Mouse (Mus musculus) stomach, embryonic 16.5 days (tissue): Measurements from ENCODE around the gene Hoxb5. TPM values are rescaled to one million over a fixed set of nuclear protein-coding genes. Genes with fewer than 3 reads are reported as not detected.

Experiments
- ATAC-seq: fragments of 200-750 bp; cut with Nextera tagmentation; 2 replicates; pipeline ENCODE4 v1.8.0; 2017; ENCODE audit warnings: moderate number of reproducible peaks, moderate TSS enrichment; ENCODE audit not compliant: insufficient read depth, low FRiP score
- H3K27ac ChIP-seq: fragments of 300-500 bp; sonication (generic); 2 replicates; pipeline ENCODE4 v1.5.1; 2014; ENCODE audit warnings: low read length
- H3K27me3 ChIP-seq: fragments of 300-500 bp; sonication (generic); 2 replicates; pipeline ENCODE4 v1.6.1; 2014; ENCODE audit warnings: low read length, control low read depth, mixed read lengths; ENCODE audit not compliant: control insufficient read depth, insufficient read depth
- H3K36me3 ChIP-seq: fragments of 300-500 bp; sonication (generic); 2 replicates; pipeline ENCODE4 v1.6.1; 2014; ENCODE audit warnings: low read length; ENCODE audit not compliant: control insufficient read depth, insufficient read depth
- H3K4me1 ChIP-seq: fragments of 300-500 bp; sonication (generic); 2 replicates; pipeline ENCODE4 v1.6.1; 2014; ENCODE audit warnings: low read length, control low read depth, mixed read lengths; ENCODE audit not compliant: control insufficient read depth, insufficient read depth
- H3K4me2 ChIP-seq: fragments of 300-500 bp; sonication (generic); 2 replicates; pipeline ENCODE4 v1.6.1; 2014; ENCODE audit warnings: low read depth, low read length, mixed read lengths
- H3K4me3 ChIP-seq: fragments of 300-500 bp; sonication (generic); replicated peaks from 2 replicates; pipeline ENCODE4 v1.5.1; 2014; ENCODE audit warnings: mild to moderate bottlenecking, low read length
- H3K9ac ChIP-seq: fragments of 300-500 bp; sonication (generic); 2 replicates; pipeline ENCODE4 v1.6.1; 2014; ENCODE audit warnings: low read length
- H3K9me3 ChIP-seq: fragments of 300-500 bp; sonication (generic); replicated peaks from 2 replicates; pipeline ENCODE4 v1.6.1; 2016; ENCODE audit warnings: low read length, control low read depth; ENCODE audit not compliant: control insufficient read depth
- WGBS: fragments of 180-500 bp; shearing (Covaris S2); extraction: QIAGEN DNeasy Blood & Tissue Kit; methylation state at CpG from one replicate; pipeline ENCODE4 v1.1.7; 2014; 5-methylcytosine and 5-hydroxymethylcytosine counted together
- polyA plus RNA-seq: library from polyadenylated mRNA; unstranded; fragments of >200 nt; fragmentation: Nextera tagmentation; extraction: Ambion mirVana; gene quantifications from 2 replicates; pipeline ENCODE4 v1.2.1, GENCODE M21; 2015

Hoxb5 gene
- polyA plus RNA-seq, 1 experiment from 2014 or later = 13.8 TPM

DNA sequence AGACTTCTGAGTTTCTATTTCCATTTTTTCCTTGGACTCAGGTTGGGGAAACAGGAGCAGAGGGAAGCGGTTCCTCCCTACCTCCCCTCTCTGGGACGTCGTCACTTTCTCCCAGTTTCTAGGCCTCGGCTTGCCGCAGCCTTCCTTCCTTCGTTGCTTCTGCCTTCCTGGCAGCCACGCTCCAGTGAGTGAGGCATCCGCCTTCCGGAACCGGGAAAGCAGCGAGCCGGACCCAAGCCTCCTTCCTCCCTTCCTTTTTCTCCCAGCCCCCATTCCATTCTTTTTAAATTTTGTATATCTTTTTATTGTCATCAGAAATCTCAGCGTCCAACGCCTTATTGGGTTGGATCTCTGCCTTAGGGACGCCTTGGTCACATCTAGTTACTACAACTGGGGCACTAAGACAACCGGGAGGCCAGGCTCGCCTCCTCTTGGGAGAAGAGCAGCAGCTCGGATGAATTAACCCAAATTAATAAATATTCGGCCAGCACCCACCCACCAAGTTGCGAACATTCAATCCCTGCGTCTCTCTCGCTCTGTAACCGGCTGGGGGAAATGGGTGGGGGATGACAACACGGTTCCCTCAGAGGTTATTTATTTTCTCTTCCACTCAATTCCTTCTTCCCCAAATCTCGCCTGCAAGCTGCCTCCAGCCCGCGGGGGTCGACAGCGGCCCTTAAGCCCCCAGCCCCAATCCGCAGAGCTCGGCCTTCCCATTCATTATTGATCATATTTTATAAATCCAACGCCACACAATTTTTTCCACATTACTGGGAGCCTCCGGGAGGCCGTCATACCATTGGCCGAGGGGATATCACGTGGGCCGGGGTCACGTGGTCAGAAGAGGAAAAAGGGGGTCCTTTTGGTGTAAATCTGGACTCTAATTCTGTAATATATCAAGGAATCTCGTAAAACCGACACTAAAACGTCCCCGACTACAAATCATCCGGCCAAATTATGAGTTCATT is 17.1 kb upstream of the Hoxb5 start, which contains the start of gene Hoxb7:
Gene Hoxb7, plus strand, starts transcription at position 853 of the 968 bp plus-strand sequence.
- ATAC-seq = 0 out of 2 replicates have a peak, but pooled peaks have one; percentile 10
- no peaks in the 10 kb centered on the region for H3K9me3 ChIP-seq
- peak within 1 kb of the TSS; percentile 90 for H3K27ac ChIP-seq
- no peaks in the 10 kb centered on the region for H3K4me1 ChIP-seq
- no peaks in the 10 kb centered on the region for H3K36me3 ChIP-seq
- H3K27me3 ChIP-seq = peaks cover 51% of the 10 kb centered on the region
- H3K9ac ChIP-seq = peak within 1 kb of the TSS; percentile 77
- H3K4me3 ChIP-seq = peak within 1 kb of the TSS; percentile 55
- WGBS = 2% methylated on average over 43 of the region's 43 CpGs
- peak within 1 kb of the TSS; percentile 65 for H3K4me2 ChIP-seq

DNA sequence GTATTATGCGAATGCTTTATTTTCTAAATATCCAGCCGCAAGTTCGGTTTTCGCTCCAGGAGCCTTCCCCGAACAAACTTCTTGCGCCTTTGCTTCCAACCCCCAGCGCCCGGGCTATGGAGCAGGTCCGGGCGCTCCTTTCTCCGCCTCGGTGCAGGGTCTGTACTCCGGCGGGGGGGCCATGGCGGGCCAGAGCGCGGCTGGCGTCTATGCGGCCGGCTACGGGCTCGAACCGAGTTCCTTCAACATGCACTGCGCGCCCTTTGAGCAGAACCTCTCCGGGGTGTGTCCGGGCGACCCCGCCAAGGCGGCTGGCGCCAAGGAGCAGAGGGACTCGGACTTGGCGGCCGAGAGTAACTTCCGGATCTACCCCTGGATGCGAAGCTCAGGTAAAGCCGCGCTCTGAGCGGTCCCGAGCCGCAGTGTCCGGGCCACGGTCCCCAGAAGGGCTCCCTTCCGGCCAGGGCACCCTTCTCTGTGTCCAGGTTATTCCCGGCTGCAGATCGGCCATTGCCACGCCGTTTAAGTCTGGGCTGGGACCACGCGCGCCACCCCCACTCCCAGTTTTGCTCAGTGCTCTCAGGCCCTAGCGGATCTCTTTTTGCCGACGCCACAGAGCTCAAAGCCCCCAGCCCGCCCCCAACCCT is 16.3 kb upstream of the Hoxb5 start:
- WGBS = 1% methylated on average over 55 of the region's 55 CpGs
- H3K27me3 ChIP-seq = peaks cover 53% of the 10 kb centered on the region
- no peaks in the 10 kb centered on the region for H3K36me3 ChIP-seq
- H3K9me3 ChIP-seq = no peaks in the 10 kb centered on the region
- peak overlapping the region; percentile 77 for H3K9ac ChIP-seq
- no peak for ATAC-seq
- peak overlapping the region; percentile 65 for H3K4me2 ChIP-seq
- H3K27ac ChIP-seq = peak overlapping the region; percentile 87
- peak overlapping the region; percentile 55 for H3K4me3 ChIP-seq
- H3K4me1 ChIP-seq = no peaks in the 10 kb centered on the region

DNA sequence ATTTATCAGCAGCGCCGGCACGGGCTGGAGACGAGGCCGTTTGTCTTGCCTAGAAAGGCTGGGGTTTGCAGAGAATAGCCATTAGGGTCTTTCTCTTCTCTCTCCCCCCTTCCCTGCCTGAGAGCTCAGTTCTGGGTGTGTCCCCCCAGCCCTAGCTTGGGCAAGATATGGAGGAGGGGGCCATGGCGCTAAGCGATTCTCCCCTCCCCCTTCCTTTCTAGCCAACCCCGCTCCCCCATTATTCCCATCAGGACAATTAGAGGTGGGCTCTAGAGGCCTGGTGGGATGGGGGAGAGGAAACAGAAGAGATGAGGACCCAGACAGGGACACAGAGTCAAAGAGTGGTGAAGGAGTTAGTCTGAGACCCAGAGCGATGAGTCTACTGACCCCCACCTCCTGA is 15.7 kb upstream of the Hoxb5 start:
- Histone ChIP-seq H3K4me1 (no peaks in the 10 kb centered on the region), H3K4me2 (peak overlapping the region; percentile 65), H3K27ac (peak overlapping the region; percentile 87), H3K9ac (peak overlapping the region; percentile 77), H3K4me3 (peak overlapping the region; percentile 55), H3K9me3 (no peaks in the 10 kb centered on the region), H3K36me3 (no peaks in the 10 kb centered on the region), H3K27me3 (peaks cover 52% of the 10 kb centered on the region)
- no peak for ATAC-seq
- WGBS = 5% methylated on average over 9 of the region's 9 CpGs

DNA sequence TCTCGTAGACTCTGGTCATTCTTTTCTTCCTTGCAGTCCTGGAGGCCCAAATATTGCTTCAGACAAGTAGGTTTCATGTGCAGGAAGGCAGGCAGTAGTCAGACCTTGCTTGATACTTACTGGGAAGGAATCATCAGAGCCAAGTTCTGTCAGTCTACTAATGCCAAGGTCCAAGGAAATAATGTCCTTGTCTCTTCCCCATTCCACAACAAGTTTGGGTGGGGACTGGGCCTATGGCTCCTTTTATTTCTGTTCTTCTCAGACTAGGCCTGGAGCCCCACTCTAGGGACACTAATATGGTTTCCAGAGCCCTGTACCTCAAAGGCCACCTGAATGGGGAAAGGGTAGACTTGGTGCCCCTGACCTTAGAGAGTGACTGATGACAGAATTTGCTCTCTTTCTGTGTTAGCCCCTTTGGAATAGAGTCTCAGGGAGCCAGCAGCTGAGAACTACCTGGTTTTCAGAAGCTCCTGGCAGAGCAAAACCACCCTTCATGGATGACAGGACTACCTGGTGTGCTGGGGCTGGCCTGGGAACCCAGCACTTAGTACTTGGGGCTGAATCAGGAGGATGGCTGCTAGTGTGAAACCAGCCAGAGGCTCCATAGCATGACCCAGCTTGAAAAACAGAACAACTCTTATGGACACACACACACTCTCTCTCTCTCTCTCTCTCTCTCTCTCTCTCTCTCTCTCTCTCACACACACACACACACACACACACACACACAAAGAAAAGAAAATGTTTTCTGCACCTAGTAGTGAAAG is 14.5 kb upstream of the Hoxb5 start:
- Histone ChIP-seq H3K27ac (no peak overlapping the region), H3K4me2 (no peak overlapping the region), H3K36me3 (no peaks in the 10 kb centered on the region), H3K9me3 (no peaks in the 10 kb centered on the region), H3K4me3 (no peak overlapping the region), H3K9ac (no peak overlapping the region), H3K27me3 (peaks cover 52% of the 10 kb centered on the region), H3K4me1 (no peaks in the 10 kb centered on the region)
- no peak for ATAC-seq
- WGBS = 54% methylated on average over 1 of the region's 1 CpGs

DNA sequence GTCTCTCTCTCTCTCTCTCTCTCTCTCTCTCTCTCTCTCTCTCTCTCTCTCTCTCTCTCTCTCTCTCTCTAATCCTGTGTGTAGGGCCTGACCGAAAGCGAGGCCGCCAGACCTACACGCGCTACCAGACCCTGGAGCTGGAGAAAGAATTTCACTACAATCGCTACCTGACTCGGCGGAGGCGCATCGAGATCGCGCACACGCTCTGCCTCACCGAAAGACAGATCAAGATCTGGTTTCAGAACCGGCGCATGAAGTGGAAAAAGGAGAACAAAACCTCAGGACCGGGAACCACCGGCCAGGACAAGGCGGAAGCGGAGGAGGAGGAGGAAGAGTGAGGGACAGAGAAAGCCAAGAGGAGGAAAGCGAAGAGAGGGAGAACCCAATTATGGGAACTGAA is 13.8 kb upstream of the Hoxb5 start:
- peaks cover 56% of the 10 kb centered on the region for H3K27me3 ChIP-seq
- H3K36me3 ChIP-seq = no peaks in the 10 kb centered on the region
- no peak overlapping the region for H3K4me3 ChIP-seq
- no peak overlapping the region for H3K9ac ChIP-seq
- no peaks in the 10 kb centered on the region for H3K4me1 ChIP-seq
- no peak overlapping the region for H3K4me2 ChIP-seq
- WGBS = 35% methylated on average over 21 of the region's 21 CpGs
- no peaks in the 10 kb centered on the region for H3K9me3 ChIP-seq
- no peak overlapping the region for H3K27ac ChIP-seq
- no peak for ATAC-seq

DNA sequence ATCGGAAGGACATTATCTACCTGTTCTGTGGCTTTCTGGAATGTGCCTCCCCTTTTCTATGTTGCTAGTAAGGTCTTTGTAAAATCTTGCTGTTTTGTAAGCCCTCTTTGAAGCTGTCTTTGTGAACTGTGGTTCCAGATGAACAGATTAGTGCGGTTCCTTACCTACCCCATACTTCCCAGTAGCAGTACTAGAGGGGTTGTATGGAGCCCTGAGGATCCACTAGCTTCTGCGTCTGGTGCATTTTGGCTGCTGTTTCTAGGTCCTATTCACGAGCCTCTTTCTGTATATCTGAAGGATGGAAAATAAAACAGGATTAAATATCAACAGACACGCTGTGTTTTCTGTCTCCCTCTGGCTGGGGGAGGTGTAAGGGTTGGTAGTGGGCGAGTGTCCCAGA is 13.3 kb upstream of the Hoxb5 start:
- Histone ChIP-seq H3K4me1 (no peaks in the 10 kb centered on the region), H3K9me3 (no peaks in the 10 kb centered on the region), H3K27me3 (peaks cover 61% of the 10 kb centered on the region), H3K4me3 (no peak overlapping the region), H3K27ac (no peak overlapping the region), H3K9ac (no peak overlapping the region), H3K36me3 (no peaks in the 10 kb centered on the region), H3K4me2 (no peak overlapping the region)
- no peak for ATAC-seq
- WGBS = 35% methylated on average over 6 of the region's 6 CpGs

DNA sequence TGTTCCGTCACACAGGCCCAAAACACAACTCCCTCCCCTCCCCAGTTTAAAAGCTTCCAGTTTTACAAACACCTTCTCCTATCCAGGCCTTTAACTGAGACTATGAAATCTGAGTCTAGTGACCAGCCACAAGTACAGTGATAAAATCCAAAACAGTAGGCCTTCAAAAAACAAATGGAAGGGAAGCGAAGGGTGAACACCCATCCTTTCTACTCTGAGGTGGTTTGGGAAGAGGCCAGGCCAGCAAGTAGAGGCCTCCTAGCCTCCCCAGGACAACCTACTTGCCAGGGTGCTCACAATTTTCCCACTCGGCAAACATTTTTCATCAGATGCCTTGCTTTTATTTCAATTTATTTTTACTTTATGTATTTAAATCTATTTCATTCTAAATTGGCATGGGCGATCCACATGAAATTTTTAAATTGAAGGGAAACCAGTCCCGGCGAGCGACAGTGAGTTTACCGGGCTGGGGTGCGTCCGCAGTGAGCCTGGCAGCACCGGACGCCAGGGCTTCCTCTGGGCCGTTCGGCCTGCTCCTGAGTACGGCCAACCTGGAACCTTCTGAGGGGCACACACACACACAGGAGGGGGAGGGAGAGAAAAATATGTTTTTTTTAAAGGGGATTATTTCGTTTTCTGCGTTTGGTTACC is 12.3 kb upstream of the Hoxb5 start:
- 29% methylated on average over 17 of the region's 17 CpGs for WGBS
- Histone ChIP-seq H3K27ac (no peak overlapping the region), H3K9ac (no peak overlapping the region), H3K36me3 (no peaks in the 10 kb centered on the region), H3K9me3 (no peaks in the 10 kb centered on the region), H3K4me1 (peaks cover 6% of the 10 kb centered on the region; the same call in 1 of the 2 replicates), H3K27me3 (peaks cover 63% of the 10 kb centered on the region), H3K4me3 (no peak overlapping the region), H3K4me2 (no peak overlapping the region)
- ATAC-seq = no peak

DNA sequence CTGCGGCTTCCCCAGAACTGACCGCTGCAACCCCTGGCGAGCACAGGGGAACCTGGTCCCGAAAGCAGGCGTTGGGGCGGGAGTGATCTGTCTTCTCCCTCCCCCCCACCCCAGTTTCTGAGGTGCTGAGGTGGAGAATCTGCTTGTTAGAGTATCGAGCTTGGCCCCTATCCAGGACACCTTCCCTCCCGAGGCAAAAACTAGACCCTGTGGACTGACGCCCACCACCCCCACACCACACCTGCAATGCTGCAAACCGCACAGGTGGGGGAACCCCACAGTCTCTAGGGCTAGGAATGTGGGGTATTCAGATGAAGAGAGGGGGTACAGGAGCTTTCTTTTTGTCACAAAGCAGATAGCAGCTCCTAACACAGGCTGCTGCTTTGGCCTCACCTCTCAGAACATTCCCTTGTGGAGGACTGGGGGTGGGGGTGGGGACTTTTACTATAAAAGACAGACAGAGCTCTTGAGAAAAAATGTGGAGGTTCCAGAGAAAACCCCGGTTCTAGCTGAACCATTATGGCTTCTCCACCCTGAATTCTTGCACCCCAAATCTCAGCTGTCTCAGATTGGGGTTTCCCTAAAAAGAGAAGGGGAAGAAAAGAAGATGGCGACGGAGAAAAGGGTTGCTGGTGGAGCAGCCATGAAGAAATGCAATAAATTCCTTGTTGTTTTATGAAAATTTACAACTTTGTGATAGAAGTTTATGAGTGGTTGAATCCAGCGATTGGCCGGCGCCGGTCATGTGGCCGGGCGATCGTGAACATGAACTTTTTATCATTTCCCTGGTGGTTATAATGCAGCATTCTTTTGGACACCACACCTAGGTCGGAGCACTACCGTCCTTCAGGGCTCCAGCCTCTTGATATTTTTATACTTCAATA is 11.2 kb upstream of the Hoxb5 start, which contains the start of gene Hoxb6:
Gene Hoxb6, plus strand, starts transcription at position 796 of the 884 bp plus-strand sequence.
- no peak for ATAC-seq
- peaks cover 11% of the 10 kb centered on the region for H3K4me1 ChIP-seq
- H3K9ac ChIP-seq = peak within 1 kb of the TSS; percentile 55
- no peaks in the 10 kb centered on the region for H3K9me3 ChIP-seq
- H3K4me2 ChIP-seq = peak within 1 kb of the TSS; percentile 50
- H3K4me3 ChIP-seq = peak within 1 kb of the TSS; percentile 44
- peaks cover 74% of the 10 kb centered on the region for H3K27me3 ChIP-seq
- no peaks in the 10 kb centered on the region for H3K36me3 ChIP-seq
- WGBS = 15% methylated on average over 22 of the region's 22 CpGs
- peak within 1 kb of the TSS; percentile 88 for H3K27ac ChIP-seq
